Comparison of ENCODE assay signal across 7 mouse cellular contexts in the genomic region with DNA sequence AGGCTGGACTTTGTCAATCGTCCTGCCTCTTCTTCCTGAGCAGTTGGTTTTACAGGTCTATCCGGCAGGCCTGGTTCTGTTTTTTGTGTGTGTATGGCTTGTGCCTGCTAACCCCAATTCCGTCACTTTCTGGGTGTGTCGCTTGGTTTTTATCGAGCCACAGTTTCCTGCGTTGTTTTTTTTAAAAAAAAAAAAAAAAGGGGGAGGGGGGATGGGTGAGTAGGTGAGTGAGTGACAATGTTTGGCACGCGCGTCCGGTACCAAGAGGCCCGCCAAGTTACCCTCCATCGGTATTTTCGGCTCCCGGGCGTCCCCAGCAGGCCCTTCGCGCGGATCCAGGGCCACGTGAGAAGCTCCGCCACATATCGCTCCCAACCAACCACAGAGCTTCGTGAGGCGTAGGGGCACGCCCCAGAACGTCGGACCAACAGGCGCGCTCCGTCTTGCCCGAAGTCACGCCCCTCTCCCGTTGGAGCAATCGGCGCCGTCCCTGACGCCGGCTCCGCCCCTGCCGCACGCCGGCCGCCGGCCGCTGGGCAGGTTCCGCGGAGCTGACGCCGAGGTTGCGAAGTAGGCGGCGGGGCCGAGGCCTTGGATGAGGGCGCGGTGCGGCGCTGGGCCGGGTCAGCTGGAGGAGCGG. TPM values are rescaled to one million over a fixed set of nuclear protein-coding genes. Genes with fewer than 3 reads are reported as not detected.
DNase-seq lines count a peak whose midpoint lies in the region; ATAC-seq lines count a peak whose summit lies in the region.

A gene (plus strand): TSS at position 469 of the 640 bp plus-strand sequence.

- H3K9me3 ChIP-seq in embryonic facial prominence, embryonic 12.5 days: no peaks in the 10 kb centered on the region
- H3K9me3 ChIP-seq in limb, embryonic 11.5 days (ENCODE audit: control insufficient read depth, low read length): no peaks in the 10 kb centered on the region
- no peaks in the 10 kb centered on the region for H3K9me3 ChIP-seq in midbrain, embryonic 14.5 days (ENCODE audit: control insufficient read depth, low read length)

- ATAC-seq in embryonic facial prominence, embryonic 12.5 days (ENCODE audit: insufficient number of reproducible peaks, insufficient read depth, low FRiP score, low TSS enrichment): peak; percentile 99
- peak; percentile 97 for ATAC-seq in limb, embryonic 11.5 days (ENCODE audit: insufficient number of reproducible peaks, low FRiP score, low TSS enrichment, low read depth)
- ATAC-seq in midbrain, embryonic 14.5 days (ENCODE audit: low FRiP score, low TSS enrichment): peak; percentile 99

- H3K9ac ChIP-seq in embryonic facial prominence, embryonic 12.5 days: peak within 1 kb of the TSS; percentile 82
- peak within 1 kb of the TSS; percentile 75 for H3K9ac ChIP-seq in limb, embryonic 11.5 days (ENCODE audit: low read length)
- peak within 1 kb of the TSS; percentile 73 for H3K9ac ChIP-seq in midbrain, embryonic 14.5 days (replicated peaks; ENCODE audit: low read length)

- peaks cover 23% of the 10 kb centered on the region for H3K36me3 ChIP-seq in embryonic facial prominence, embryonic 12.5 days
- peaks cover 4% of the 10 kb centered on the region; the same call in 1 of the 2 replicates for H3K36me3 ChIP-seq in limb, embryonic 11.5 days (ENCODE audit: control insufficient read depth, insufficient read depth, low read length)
- H3K36me3 ChIP-seq in midbrain, embryonic 14.5 days (ENCODE audit: control insufficient read depth, insufficient read depth, low read length): peaks cover 15% of the 10 kb centered on the region

- peak within 1 kb of the TSS; percentile 86 for H3K4me2 ChIP-seq in embryonic facial prominence, embryonic 12.5 days (replicated peaks)
- H3K4me2 ChIP-seq in limb, embryonic 11.5 days (ENCODE audit: low read depth, severe bottlenecking): peak within 1 kb of the TSS; percentile 98
- H3K4me2 ChIP-seq in midbrain, embryonic 14.5 days (ENCODE audit: low read length): peak within 1 kb of the TSS; percentile 99

- peak within 1 kb of the TSS; percentile 82 for H3K27ac ChIP-seq in embryonic facial prominence, embryonic 12.5 days
- H3K27ac ChIP-seq in limb, embryonic 11.5 days (replicated peaks; ENCODE audit: low read depth, low read length): peak within 1 kb of the TSS; percentile 84
- peak within 1 kb of the TSS; percentile 83 for H3K27ac ChIP-seq in midbrain, embryonic 14.5 days (replicated peaks; ENCODE audit: low read depth, low read length)

- peaks cover 13% of the 10 kb centered on the region for H3K4me1 ChIP-seq in embryonic facial prominence, embryonic 12.5 days
- peaks cover 10% of the 10 kb centered on the region for H3K4me1 ChIP-seq in limb, embryonic 11.5 days (ENCODE audit: control insufficient read depth, insufficient read depth, low read length)
- peaks cover 15% of the 10 kb centered on the region for H3K4me1 ChIP-seq in midbrain, embryonic 14.5 days (ENCODE audit: control insufficient read depth, insufficient read depth, low read length)

- DNase-seq in adrenal gland, postnatal 25 days: peak; percentile 95
- DNase-seq in heart, adult 11 months: peak; percentile 100
- peak; percentile 94 for DNase-seq in kidney, adult 18-20 months
- DNase-seq in limb, embryonic 11.5 days (ENCODE audit: low spot score): peak; percentile 94
- peak; percentile 98 for DNase-seq in midbrain, embryonic 14.5 days
- peak; percentile 89 to 97 for DNase-seq in spleen, adult 18-20 months

- WGBS in embryonic facial prominence, embryonic 12.5 days: under 1% methylated on average over 58 of the region's 58 CpGs
- WGBS in limb, embryonic 11.5 days: under 1% methylated on average over 56 of the region's 58 CpGs
- WGBS in midbrain, embryonic 14.5 days: under 1% methylated on average over 54 of the region's 58 CpGs

- peak within 1 kb of the TSS; percentile 86 for H3K4me3 ChIP-seq in embryonic facial prominence, embryonic 12.5 days
- H3K4me3 ChIP-seq in limb, embryonic 11.5 days (ENCODE audit: low read depth, low read length): peak within 1 kb of the TSS; percentile 92
- H3K4me3 ChIP-seq in midbrain, embryonic 14.5 days (replicated peaks; ENCODE audit: low read depth, low read length): peak within 1 kb of the TSS; percentile 86

- H3K27me3 ChIP-seq in embryonic facial prominence, embryonic 12.5 days: no peaks in the 10 kb centered on the region
- H3K27me3 ChIP-seq in limb, embryonic 11.5 days (ENCODE audit: control insufficient read depth, insufficient read depth, low read length): no peaks in the 10 kb centered on the region
- no peaks in the 10 kb centered on the region for H3K27me3 ChIP-seq in midbrain, embryonic 14.5 days (ENCODE audit: control insufficient read depth, insufficient read depth, low read length)

RNA-seq across cellular contexts. Expression of the gene that starts here (rescaled TPM):
- 49.5 and 50.7 TPM in 2 replicates for total RNA-seq in adrenal gland, postnatal 25 days (2021)
- 0.61 and 0.95 TPM in 2 replicates for polyA plus RNA-seq in embryonic facial prominence, embryonic 12.5 days (2016; fragmentation: Nextera tagmentation; extraction: Ambion mirVana)
- 1.1 and 1.6 TPM in 2 replicates for polyA plus RNA-seq in limb, embryonic 11.5 days (2014; fragmentation: Nextera tagmentation; extraction: Ambion mirVana)
- 2.1 and 3.3 TPM in 2 replicates for polyA plus RNA-seq in midbrain, embryonic 14.5 days (2014; fragmentation: Nextera tagmentation; extraction: Ambion mirVana)

Comparison
In these comparisons a context has a peak if more than half of its experiments do, and no peak if none do; other contexts are left out.
1. Peak in every context shown above with its lines: DNase-seq, ATAC-seq, H3K4me3 ChIP-seq and H3K27ac ChIP-seq.
2. Peak in ATAC-seq, H3K4me3 ChIP-seq, H3K27ac ChIP-seq, H3K9ac ChIP-seq and H3K4me2 ChIP-seq in embryonic facial prominence, embryonic 12.5 days; RNA of the gene not detected or under 1 TPM.